Mouse (Mus musculus) activated CD4-positive, CD25-positive, alpha-beta regulatory T cell, adult 4 months (primary cell): ENCODE data around the gene Akt1. TPM values are rescaled to one million over a fixed set of nuclear protein-coding genes. Genes with fewer than 3 reads are reported as not detected.

ENCODE experiments used
- ATAC-seq: one replicate; pipeline ENCODE4 v1.8.0; 2017
- polyA plus RNA-seq, 2 experiments: library from polyadenylated mRNA; unstranded; fragments of 100-300 nt; shearing (Covaris generic); gene quantifications; one replicate each; pipeline ENCODE4 v1.2.1; 2017

Gene Akt1
- polyA plus RNA-seq, 2 experiments from 2014 or later, result 17.3 to 23.5 TPM

DNA sequence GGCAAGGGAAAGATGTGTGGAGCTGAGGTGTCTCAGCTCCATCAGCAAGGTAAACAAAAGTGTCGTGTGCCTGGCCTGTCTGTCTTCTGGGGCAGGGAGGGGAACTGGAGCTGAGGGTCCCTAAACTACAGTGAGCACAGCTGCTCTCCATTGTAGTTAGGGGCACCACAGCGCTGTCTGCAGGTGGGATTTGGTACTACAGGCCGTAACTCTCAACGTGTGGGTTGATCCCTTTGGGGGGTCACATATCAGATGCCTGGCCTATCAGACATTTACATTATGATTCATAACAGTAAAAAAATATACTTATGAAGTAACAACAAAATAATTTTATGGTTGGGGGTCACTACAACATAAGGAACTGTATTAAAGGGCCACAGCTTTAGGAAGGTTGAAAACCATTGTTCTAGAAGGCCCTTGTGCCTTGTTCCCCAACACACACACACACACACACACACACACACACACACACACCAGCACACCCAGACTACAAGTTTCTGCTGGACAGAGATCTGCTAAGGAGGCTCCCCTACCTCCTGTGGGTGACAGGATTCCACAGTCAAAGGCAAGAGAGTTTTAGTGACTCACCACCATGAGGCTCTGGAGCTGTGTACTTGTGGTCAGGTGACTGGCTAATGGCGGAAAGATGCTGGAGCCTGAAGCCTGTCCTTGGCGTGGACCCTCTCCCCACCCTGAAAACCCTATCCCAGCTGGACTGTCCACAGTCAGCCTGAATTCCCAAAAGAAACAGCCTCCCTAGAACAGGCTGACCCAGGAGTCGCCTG is 47.4 kb downstream of the Akt1 start:
- no peak for ATAC-seq

DNA sequence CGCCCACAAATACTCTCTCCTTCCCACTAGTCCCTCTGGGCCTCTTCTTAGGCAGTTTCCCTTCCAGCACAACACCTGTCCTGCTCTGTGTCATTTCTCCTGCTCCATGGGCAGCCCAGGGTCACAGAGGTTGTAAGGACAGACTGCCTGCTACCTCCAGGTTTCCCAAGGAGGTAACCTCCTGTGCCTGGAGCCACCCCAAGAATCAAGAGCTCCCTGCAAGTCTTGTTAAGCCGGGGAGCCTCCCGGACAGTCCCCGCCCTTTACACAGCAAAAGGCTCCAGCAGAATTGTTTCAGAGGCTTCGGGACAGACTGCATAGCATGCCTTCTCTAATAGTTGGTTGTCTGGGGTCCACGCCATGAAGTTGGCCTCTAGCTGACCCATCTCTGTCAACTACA is 48.2 kb downstream of the Akt1 start:
- ATAC-seq, result no peak

DNA sequence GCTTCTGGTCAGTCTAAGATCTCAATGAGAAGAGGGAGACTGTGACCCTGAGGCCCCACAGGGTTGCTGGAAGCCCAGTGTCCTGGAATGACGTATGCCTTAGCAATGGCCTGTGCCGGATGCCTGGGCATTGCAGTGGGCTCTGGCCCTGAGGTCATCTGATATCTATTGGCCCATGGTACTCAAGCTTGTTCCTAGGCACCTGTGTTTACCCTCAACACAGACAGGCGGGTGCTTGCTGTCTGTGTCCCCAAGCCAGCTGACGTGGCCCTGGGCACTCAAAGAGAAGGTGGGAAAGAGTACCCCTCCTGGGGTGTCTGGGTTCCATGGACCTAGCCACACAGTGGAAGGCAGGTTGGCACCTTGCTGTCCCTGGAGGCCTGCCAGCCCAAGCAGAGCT is 49.0 kb downstream of the Akt1 start:
- no peak for ATAC-seq

DNA sequence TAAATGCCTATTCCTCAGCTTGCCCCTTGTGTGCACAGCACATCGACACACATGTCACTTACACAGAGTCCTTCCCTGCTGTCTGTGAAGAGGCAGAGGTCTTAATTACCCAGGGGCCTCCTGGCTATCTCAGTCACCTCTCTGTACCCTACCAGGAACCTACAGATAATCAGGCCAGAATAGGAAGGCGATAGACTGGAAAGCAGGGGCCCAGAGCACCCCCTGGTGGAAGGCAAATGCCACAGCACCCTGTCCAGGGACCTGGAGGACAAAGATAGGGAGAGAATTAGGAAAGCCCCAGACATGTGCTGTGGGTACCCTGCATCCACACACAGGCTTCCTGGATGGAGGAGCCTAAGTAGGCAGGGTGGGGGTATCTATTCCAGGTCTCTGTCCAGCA is 50.9 kb downstream of the Akt1 start:
- ATAC-seq, result no peak

DNA sequence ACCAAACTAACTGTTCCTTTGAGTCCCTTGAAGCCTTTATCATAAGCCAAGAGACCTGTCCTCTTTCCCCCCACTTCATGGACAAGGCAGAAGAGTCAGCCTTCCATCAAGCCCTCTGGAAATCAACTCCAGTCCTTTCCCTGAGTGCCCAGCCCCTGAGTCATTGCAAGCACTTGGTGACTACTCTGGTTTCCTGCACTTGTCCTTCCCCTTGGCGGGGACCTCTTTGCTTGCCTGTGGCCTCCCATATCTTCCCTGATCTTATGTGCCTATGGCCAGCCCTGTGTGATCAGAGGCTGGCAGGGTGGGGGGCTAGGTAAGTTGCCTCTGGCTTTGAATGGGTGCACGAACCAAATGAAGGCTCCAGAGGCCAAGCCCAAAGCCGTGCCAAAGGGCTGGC is 52.8 kb downstream of the Akt1 start:
- ATAC-seq, result no peak

DNA sequence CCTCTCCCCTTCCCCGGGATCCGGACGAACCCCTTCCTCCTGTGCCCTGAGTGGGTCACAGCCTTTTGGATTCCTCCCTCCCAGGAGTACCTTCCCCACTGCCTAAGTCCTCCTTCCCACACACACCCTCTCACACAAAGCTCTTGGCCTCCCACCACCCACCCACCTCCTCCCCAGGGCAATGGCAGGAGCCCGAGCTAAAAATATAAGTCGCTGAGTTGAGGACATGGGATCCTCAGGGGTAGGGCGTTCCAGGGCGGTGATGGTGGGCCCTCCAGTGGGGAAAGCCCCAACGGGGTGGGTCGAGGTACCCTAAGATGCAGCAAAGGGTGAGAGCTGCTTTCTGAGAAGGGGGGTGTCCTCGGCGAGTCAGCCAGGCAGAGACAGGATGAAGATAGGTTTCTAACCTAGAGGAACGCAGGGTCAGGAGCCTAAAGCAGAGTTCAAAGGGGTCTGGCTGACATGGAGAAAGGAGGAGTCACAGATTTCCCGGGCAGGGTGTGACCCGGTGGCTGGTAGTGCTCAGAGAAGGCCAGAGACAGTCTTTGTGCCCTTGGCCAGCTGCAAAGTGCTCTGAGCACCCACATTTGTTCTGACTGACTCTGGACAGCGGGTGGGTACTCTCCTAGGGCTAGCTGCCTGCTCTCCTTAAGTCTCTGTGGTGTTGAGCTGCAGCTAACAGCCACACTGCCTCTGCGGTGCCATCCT is 54.2 kb downstream of the Akt1 start:
- no peak for ATAC-seq

DNA sequence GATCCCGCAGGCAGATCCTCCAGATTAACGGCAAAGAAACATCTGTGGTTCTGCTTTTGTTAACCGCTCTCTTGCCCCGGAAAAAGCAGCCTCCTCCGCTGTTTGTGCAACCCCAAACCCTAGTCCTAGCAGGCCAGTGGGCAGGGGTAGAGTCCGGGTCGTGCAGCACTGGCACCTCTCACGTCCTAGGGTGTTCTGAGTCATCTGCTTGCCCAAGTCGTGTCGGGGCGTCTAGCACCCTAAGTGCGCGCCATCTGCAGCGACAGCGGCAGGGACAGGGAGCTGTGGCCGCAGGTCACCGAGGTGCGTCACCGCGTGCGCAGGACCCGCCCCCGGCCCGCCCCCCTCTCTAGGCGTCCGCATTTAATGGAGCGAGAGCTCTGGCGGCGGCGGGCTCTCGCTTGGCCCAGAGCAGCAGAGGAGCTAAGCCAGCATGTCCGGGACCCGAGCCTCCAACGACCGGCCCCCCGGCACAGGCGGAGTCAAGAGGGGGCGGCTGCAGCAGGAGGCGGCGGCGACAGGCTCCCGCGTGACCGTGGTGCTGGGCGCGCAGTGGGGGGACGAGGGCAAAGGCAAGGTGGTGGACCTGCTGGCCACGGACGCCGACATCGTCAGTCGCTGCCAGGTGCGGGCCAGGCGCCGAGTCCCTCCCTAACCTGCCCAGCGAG is 54.9 kb downstream of the Akt1 start, which contains the start of gene Adssl1:
Gene Adssl1 (plus strand): TSS at position 360 of the 668 bp plus-strand sequence.
- peak; percentile 40 for ATAC-seq

DNA sequence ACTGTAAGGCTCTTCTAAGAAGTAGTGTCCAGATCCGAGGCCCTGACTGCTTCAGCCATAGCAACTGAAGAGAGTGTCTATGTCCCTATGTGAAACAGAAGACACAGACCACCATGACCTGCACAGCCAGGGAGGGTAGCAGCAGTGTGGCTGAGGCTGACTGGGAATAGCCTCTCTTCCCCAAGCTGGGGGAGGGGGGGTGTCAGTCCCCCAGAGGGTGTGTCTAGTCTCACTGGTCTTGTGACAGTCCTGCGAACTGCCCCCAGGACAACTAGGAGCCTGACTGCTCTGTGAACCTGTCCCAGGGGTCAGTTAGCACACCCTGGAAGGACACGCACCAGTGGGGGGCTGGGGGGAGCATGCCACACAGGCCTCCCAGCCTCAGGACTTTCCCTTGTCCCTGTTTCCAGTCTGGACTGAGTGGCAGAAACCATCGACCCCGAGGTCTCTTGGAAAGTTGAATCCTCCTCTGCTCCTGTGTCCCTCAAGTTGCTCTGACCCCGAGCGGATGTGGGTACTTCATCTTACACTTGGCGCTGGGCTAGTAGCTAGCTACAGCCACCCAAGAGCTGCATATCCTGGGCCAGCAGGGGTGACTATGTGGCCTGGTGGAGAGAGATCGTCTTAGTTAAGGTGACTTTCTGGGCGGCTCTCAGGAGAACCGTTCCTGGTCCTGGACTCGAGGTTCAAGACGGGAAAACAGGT is 55.6 kb downstream of the Akt1 start:
- ATAC-seq, result peak; percentile 43

DNA sequence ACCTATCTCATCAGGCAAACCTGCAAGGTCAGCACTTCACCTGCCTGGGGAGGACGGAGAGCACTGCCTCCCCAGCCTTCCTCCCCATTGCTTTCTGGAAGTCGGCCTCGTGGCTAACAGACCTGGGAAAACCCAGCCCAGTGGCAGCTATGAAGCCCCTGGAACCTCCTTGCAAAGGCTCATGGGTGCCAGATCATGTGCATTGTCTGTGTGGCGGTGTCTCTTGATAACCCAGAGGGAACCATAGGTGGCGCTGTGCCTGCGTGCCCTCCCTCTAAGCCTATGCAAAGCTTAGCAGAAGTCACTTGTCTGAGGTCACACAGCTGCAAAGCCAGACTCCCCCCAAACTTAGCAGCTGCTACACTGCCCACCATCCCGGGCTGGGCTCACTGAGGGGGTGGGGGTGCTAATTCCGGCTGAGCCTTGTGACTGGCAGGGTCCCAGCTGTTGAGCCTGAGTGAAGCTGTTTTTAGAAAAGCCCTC is 56.7 kb downstream of the Akt1 start:
- peak; percentile 61 for ATAC-seq

DNA sequence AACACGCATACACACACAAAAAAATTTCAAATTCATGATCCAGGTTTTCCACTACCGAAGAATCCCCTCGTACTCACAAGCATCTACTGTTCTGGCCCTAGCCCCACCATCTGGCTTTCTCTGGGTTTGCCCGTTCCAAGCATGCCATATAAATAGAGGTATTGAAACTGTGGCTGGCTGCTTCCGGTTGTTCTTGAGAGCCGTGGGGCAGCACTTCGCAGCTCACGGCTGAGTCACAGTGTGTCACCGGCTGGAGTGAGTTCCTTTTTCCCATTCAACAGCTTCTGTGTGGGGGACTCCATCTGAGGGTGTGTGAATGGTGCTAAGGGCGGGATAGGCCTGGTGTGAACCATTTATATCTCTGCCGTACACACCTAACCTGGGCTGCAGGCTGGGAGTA is 57.5 kb downstream of the Akt1 start:
- peak; percentile 44 for ATAC-seq

DNA sequence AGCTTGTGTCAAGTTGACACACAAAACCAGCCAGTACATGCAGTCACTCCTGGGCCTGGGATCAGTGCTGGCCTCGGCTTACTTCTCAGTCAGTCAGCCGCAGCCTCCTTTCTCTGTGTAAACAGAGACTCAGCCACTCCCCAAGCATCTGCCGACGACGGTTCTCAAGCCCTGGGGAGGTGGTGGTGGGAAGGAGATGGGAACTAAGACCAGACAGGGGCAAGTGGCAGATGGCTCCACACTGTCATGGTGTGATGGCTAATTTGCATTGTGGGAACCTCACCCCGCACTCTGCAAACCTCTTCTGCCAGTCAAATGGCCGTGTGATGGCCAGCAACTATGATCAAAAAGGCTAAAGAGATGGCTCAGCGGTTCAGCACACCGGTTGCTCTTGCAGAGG is 58.0 kb downstream of the Akt1 start:
- no peak for ATAC-seq

DNA sequence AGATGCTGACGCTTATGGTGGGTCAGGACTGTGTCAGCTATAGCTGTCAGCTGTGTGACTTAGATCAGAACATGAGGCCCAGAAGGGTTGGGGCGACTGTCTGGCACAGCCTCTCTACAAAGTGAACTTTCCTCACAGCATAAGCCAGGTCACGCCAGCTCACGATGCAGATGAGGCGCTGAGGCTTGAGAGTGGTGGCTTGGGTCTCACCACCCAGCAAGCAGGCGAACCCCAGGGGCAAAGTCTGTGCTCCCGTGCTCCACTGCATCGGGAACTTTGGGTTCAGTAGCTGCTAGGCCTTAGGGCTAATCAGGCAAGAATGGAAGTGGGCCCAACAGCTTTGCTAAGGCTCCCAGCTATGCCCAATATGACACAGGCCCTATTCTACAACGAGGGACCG is 65.7 kb downstream of the Akt1 start:
- ATAC-seq, result no peak

DNA sequence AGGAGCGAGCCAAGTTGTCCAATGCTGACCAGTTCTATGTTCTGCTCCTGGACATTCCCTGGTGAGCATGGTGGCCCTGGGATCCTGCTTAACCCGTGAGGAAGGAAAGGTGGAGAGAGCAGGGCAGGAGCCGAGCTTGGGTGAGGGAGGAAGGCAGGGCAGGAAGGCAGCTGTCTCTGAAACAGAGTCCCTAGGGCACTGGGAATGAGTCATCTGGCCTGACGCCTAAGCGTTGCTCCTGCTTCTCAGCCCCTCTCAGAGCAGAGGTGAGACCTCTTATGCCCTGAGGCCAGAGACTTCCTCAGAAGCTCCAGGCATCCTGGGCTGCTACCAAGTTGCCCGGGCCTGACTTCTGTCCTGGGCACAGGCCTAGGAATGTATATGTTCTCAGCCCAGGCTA is 67.7 kb downstream of the Akt1 start:
- no peak for ATAC-seq

DNA sequence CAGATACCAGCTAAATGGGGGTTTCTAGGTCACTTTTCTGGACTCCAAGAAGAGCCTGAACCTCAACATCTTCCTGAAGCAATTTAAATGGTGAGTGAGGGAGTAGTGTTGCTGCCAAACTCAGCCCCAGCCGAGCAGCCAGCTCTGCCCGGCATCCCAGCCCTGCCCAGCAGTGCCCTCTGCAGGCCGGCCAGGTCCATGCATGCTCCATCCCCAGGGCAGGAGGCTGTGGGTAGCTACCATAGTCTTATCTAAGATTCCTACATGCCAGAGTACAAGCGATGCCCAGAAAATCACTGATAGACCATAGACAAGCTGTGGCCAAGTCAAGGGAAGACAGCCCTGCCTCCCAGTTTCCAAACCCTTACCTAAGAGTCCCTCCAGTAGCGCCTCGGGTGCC is 68.9 kb downstream of the Akt1 start:
- peak; percentile 86 for ATAC-seq

DNA sequence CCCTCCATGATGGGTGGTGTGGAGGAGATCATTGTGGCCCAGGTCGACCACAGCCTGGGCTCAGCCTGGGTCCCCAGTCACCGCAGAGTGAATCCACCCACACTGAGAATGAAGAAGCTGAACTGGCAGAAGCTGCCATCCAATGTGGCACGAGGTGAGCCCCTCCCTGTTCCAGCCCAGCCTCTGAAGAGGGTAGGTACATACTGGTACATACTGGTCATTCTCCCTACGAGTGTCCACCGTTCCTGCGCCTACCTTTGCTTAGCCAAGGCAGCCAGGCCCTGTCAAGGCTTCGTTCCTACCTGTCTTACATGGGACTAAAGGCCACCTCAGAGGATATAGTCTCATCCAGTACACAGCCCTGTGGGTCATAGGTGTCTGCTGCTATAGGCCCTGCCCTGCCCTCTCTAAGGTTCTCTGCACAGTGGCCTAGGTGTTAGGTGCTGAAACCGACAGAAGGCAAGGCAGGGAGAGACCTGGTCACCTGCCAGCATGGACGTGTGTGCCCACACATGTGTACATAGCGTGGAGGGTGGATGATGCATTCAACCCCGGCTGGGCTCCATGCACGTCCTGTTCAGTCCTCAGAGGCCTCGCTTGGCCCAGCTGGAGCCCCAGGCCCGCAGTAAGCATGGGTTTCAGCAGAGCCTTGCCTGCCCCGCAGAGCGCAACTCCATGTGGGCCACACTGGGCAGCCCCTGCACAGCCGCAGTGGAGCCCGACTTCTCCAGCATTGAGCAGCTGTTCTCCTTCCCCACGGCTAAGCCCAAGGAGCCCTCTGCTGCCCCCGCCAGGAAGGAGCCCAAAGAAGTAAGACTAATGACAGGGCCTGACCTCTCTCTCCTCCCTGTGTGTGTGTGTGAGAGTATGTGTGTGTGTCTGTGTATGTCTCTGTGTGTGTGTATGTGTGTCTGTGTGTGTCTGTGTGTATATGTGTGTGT is 69.7 kb downstream of the Akt1 start:
- ATAC-seq, result no peak

DNA sequence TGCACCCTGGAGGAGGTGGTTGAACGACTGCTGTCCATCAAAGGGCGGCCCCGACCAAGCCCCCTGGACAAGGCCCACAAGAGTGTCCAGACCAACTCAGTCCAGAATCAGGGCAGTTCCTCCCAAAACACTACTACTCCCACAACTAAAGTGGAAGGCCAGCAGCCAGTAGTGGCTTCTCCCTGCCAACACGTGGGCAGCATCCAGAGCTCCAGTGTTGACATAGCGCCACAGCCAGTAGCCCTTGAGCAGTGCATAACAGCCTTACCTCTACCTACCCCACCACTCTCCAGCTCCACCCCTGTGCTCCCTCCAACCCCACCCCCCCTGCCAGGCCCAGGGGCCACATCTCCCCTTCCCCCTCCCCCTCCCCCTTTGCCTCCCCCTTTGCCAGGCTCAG is 70.7 kb downstream of the Akt1 start:
- ATAC-seq, result no peak

Other genes starting within 250 kb of the Akt1 start
- not detected for gene A530016L24Rik, start 185.4 kb downstream of the Akt1 start, polyA plus RNA-seq
- not detected for gene Tmem179, start 158.1 kb downstream of the Akt1 start, polyA plus RNA-seq
- 10 to 100 TPM in 1 of 2 experiments, 1 to 10 TPM in 1; 9.9 to 11.0 TPM for gene Inf2, start 86.1 kb downstream of the Akt1 start, polyA plus RNA-seq
- 1 to 10 TPM in 1 of 2 experiments, under 1 TPM in 1; 0.86 to 1.3 TPM for gene Adssl1, start 54.8 kb downstream of the Akt1 start, polyA plus RNA-seq
- 10 to 100 TPM; 38.7 to 44.6 TPM for gene Siva1, start 30.2 kb downstream of the Akt1 start, polyA plus RNA-seq
- gene Zbtb42, start 3.9 kb upstream of the Akt1 start, polyA plus RNA-seq, result 1 to 10 TPM; 2.2 to 2.6 TPM
- 1 to 10 TPM; 2.3 to 2.5 TPM for gene Cep170b, start 45.6 kb upstream of the Akt1 start, polyA plus RNA-seq
- gene Pld4, start 85.8 kb upstream of the Akt1 start, polyA plus RNA-seq, result 1 to 10 TPM in 1 of 2 experiments, under 1 TPM in 1; 0.50 to 4.7 TPM
- gene Ahnak2, start 127.8 kb upstream of the Akt1 start, polyA plus RNA-seq, result not detected
- gene Clba1, start 134.1 kb upstream of the Akt1 start, polyA plus RNA-seq, result under 1 TPM in 1 of 2 experiments, not detected in 1; 0.24 TPM
- 10 to 100 TPM; 63.6 to 87.5 TPM for gene Cdca4, start 154.5 kb upstream of the Akt1 start, polyA plus RNA-seq
- gene Gpr132, start 193.3 kb upstream of the Akt1 start, polyA plus RNA-seq, result 10 to 100 TPM; 65.9 to 77.3 TPM